Comparison of ENCODE assay signal across 16 mouse cellular contexts in the genomic region with DNA sequence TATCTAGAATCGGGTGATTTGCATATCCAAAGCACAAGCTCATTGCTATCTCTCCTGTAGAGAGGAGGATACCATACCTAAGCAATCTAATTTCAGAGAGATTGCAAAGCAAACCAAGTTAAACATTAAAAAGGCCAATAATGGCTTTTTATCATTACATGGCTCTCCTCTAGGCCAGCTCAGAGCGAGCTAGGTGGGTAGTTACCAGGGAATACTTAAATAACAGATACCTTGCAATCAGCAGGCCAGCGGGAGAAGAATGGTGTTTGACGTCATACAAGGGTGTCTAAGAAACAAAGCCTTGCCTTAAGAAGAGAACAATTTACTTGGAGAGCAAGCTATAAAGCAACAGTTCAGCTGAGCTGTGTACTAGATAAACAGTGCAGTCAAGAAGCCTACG.
"Had no signal": no experiment of that assay in that cellular context is flagged by ENCODE, and none has a peak within 500 bp of the region (broad histone marks: within the 10 kb centered on the region; RNA-seq: fewer than 3 reads in every experiment).

No protein-coding gene starts in this region.

- H3K4me2 ChIP-seq: lung, embryonic 14.5 days; midbrain, embryonic 11.5 days; midbrain, embryonic 13.5 days; midbrain, embryonic 15.5 days; neural tube, embryonic 13.5 days; stomach, embryonic 15.5 days had no signal

- H3K4me1 ChIP-seq: megakaryocyte, embryonic 14.5 days; midbrain, embryonic 13.5 days; midbrain, embryonic 15.5 days; neural tube, embryonic 13.5 days; stomach, embryonic 15.5 days had no signal

- H3K9ac ChIP-seq: lung, embryonic 14.5 days; midbrain, embryonic 13.5 days; midbrain, embryonic 15.5 days; neural tube, embryonic 13.5 days; stomach, embryonic 15.5 days had no signal

- H3K9me3 ChIP-seq: midbrain, embryonic 13.5 days; midbrain, embryonic 15.5 days; neural tube, embryonic 13.5 days; stomach, embryonic 15.5 days had no signal

- H3K36me3 ChIP-seq: midbrain, embryonic 13.5 days; midbrain, embryonic 15.5 days; neural tube, embryonic 13.5 days; stomach, embryonic 15.5 days had no signal

- H3K27ac ChIP-seq: macrophage; midbrain, embryonic 13.5 days; midbrain, embryonic 15.5 days; neural tube, embryonic 13.5 days; stomach, embryonic 15.5 days; stomach, postnatal 0 days had no signal

- H3K27me3 ChIP-seq: midbrain, embryonic 13.5 days; midbrain, embryonic 15.5 days; neural tube, embryonic 13.5 days; stomach, embryonic 15.5 days had no signal

- ATAC-seq: midbrain, embryonic 13.5 days; midbrain, embryonic 15.5 days had no signal

- H3K4me3 ChIP-seq: megakaryocyte, embryonic 14.5 days; midbrain, embryonic 13.5 days; midbrain, embryonic 15.5 days; neural tube, embryonic 13.5 days; stomach, embryonic 15.5 days had no signal

- DNase-seq: lung, adult 18-20 months; lung, embryonic 14.5 days; lung, postnatal 10 days; lung, postnatal 36 days; right cerebral cortex, postnatal 14 days; thymus, adult 2 months; thymus, postnatal 25 days; thymus, postnatal 4 days had no signal
